Mouse (Mus musculus): ENCODE data around the gene Cd4. TPM values are rescaled to one million over a fixed set of nuclear protein-coding genes. Genes with fewer than 3 reads are reported as not detected.

Cd4 gene
- polyA plus RNA-seq, 1 experiment from 2014 or later: 0.15 TPM

DNA sequence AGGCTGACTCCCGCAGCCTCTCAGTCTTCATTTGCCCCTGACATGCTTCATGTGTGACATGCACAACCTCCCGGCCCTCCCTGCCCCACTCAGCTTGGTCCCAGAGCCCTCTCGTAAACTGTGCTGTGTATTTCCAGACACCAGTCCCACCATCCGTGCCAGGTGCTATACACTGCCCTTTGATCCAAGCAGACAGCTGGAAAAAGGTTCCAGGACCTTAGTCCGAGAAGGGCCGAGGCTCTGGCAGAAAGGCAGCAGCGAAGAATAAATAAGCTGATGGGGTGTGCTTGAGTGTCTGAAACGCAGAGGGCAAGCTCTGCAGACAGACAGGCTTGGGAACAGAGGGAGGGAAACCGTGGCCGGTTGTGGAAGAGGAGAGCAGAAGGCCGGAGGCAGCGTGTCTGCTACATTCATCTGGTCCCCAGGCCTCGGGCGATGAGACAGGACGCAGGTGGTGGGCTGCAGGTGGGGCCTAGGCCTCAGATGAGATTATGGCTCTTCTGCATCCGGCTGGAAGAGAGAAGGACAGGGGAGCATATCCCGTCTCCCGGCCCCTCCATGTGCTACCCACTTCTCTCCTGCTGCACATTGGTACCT, 22.2 kb downstream of the Cd4 start:
- H3K27me3 ChIP-seq: no peaks in the 10 kb centered on the region
- H3K4me3 ChIP-seq: no peak overlapping the region
- ATAC-seq (replicated peaks): no peak
- H3K27ac ChIP-seq (replicated peaks): no peak overlapping the region; the same call in 1 of the 2 replicates
- WGBS: 68% methylated on average over 18 of the region's 18 CpGs
- no peaks in the 10 kb centered on the region for H3K36me3 ChIP-seq
- no peak overlapping the region for H3K9ac ChIP-seq (replicated peaks)
- H3K9me3 ChIP-seq: no peaks in the 10 kb centered on the region
- H3K4me2 ChIP-seq (replicated peaks): no peak overlapping the region
- peaks cover 40% of the 10 kb centered on the region for H3K4me1 ChIP-seq

DNA sequence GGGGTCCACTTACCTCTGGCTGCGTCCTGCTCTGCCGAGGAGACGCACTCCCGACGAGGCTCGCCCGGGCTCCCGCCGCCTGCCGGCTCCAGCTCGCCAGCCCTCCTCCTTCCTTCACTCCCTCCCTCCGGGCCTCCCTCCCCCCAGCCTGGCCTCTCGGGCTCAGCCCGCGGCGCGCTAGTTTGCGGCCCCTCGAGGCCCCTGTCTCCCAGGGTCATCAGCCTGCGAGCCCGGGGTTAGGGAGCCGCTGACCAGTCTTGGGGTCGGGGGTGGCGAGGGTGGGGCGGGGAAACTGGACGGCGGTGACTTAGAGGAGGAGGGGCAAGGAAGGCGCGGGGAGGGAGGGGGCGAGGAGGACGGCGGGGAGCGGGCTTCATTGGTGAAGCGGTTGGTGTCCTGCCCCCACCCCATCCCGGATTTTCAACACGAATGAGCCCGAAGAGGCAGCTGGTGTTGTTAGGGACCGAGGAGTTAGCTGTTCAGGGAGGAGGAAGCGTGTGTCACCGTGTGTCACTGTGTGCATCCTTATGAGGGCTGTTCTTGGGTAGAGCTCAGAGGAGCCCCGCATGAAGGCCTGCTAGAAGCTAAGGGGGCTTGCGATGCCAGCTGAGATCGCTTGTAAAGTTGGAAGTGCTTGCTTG, 24.2 kb downstream of the Cd4 start, which contains the start of gene Gpr162:
Gene Gpr162 (minus strand): TSS at position 326 of the 641 bp plus-strand sequence.
- Histone ChIP-seq H3K9ac (replicated peaks) (peak within 1 kb of the TSS; percentile 66), H3K4me3 (peak within 1 kb of the TSS; percentile 51), H3K4me2 (replicated peaks) (peak within 1 kb of the TSS; percentile 68), H3K4me1 (peaks cover 54% of the 10 kb centered on the region), H3K27me3 (no peaks in the 10 kb centered on the region), H3K27ac (replicated peaks) (peak within 1 kb of the TSS; percentile 90), H3K36me3 (0 out of 2 replicates have a peak, but pooled peaks cover 2% of the 10 kb centered on the region), H3K9me3 (no peaks in the 10 kb centered on the region)
- WGBS: under 1% methylated on average over 39 of the region's 43 CpGs
- peak; percentile 72 for ATAC-seq (replicated peaks)

DNA sequence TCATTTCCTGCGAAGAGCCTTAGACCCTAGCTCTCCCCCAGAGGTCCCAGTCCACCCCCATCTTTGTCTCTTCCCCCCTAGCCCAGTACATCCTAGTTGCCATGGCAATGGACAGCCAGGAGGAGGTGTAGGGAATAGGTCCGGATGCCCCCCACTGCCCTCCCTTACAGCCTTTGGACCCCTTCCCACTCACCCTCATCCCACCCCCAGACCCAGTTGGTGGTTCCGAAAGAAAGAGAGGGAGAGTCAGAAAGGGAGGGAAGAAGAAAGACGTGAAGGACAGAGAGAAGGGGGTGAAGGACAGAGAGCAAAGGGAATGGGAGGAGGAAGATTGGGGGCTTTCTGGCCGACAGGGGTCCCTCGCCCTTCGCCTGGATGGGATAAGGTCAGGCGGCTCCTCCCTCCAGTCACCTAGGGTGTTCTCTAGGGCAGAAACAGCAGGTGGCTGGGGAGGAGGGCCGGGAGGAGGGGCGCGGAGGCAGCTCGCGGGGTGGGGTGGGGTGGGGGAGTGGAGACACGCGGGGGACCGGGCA, 24.8 kb downstream of the Cd4 start:
- peaks cover 60% of the 10 kb centered on the region for H3K4me1 ChIP-seq

DNA sequence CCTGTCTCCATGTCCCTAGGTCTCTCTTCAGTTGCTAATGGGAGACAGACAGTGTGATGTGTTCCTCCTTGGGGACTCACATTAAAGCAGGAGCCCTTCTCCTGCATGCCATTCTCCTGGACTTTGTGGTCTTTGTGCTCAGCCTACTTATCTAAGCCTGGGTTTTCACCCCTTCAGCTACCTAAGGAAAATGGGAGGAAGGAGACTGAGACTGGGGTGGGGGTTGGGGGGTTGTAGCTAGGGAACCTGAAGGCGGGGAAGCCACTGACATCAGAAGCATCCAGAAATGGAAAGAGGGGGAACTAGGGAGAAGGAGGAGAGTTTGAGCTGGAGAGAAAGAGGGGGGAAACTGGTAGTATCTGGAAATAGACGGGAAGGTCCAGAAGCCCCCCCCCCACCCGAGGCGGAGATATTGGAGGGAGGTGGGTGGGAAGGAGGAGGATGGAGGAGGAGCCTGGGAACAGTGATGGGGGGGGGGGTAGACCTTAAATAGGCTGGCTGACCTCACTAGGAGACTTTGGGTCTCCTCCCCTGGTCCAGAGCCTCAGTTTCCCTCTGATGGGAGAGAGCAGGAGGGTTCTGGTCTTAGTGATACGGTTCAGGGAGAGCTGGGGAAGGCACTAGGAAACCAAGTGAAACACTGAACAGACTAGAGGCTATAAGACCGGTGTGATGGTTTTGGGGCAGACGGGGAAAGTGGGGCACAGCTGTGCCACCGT, 25.5 kb downstream of the Cd4 start:
- 8% methylated on average over 8 of the region's 8 CpGs for WGBS
- Histone ChIP-seq H3K9me3 (no peaks in the 10 kb centered on the region), H3K36me3 (0 out of 2 replicates have a peak, but pooled peaks cover 3% of the 10 kb centered on the region), H3K4me2 (replicated peaks) (peak overlapping the region; percentile 68), H3K27me3 (no peaks in the 10 kb centered on the region), H3K9ac (replicated peaks) (peak overlapping the region; percentile 66), H3K4me1 (peaks cover 66% of the 10 kb centered on the region), H3K27ac (replicated peaks) (peak overlapping the region; percentile 90), H3K4me3 (peak overlapping the region; percentile 51)
- ATAC-seq (replicated peaks): no peak

More for the DNA sequence above, 24.8 kb downstream of the Cd4 start:
- 2% methylated on average over 12 of the region's 16 CpGs for WGBS
- Histone ChIP-seq H3K4me2 (replicated peaks) (peak overlapping the region; percentile 68), H3K9me3 (no peaks in the 10 kb centered on the region), H3K4me3 (peak overlapping the region; percentile 51), H3K36me3 (0 out of 2 replicates have a peak, but pooled peaks cover 3% of the 10 kb centered on the region), H3K9ac (replicated peaks) (peak overlapping the region; percentile 66), H3K27me3 (no peaks in the 10 kb centered on the region), H3K27ac (replicated peaks) (peak overlapping the region; percentile 90)
- peak; percentile 14; the same call in 1 of the 2 replicates for ATAC-seq (replicated peaks)

DNA sequence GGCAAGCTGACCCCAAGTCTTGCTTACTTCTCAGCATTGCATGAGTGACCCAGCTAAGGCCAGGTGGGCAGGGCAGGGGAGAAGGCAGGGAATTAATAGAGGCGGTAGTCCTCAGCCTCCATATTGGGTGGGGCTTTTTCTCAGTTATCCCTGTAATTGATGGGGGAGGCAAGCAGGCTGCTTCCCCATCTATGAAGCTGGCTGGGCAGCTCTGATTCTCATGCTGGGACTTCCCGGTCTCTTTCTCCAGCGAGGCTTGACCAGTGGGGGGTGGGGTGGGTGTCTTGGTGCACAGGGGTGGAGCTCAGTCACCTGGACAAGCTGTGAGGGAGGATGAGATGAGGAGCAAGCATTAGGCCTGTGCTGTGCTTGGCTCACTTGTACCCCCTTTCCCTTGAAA, 26.2 kb downstream of the Cd4 start:
- Histone ChIP-seq H3K4me1 (peaks cover 66% of the 10 kb centered on the region), H3K27me3 (no peaks in the 10 kb centered on the region), H3K36me3 (0 out of 2 replicates have a peak, but pooled peaks cover 3% of the 10 kb centered on the region), H3K9ac (replicated peaks) (0 out of 2 replicates have a peak overlapping the region, but pooled peaks have one; percentile 19), H3K9me3 (no peaks in the 10 kb centered on the region), H3K4me2 (replicated peaks) (peak overlapping the region; percentile 68), H3K4me3 (peak overlapping the region; percentile 5; the same call in 1 of the 2 replicates), H3K27ac (replicated peaks) (peak overlapping the region; percentile 90; the same call in 1 of the 2 replicates)
- 40% methylated on average over 3 of the region's 3 CpGs for WGBS
- ATAC-seq (replicated peaks): no peak

DNA sequence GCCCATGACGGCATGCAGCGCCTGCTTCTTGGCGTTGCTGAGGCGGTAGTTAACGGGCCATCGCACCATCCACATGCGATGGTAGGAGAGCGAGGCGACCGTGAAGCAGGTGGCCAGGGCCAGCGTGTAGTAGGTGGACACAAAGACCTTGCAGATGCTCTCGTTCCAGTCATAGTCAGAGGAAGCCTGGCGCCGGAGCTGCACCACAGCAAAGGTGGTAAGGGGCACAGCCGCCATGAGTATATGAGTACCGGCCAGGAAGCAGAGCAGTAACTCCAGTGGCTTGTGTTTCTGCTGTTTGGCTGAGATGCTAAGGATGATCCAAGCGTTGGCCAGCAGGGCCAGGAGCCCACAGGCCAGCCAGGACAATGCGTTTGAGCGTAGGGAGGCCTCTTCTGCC, 26.8 kb downstream of the Cd4 start:
- no peaks in the 10 kb centered on the region for H3K27me3 ChIP-seq
- no peak overlapping the region for H3K9ac ChIP-seq (replicated peaks)
- no peaks in the 10 kb centered on the region for H3K9me3 ChIP-seq
- H3K4me2 ChIP-seq (replicated peaks): peak overlapping the region; percentile 68; the same call in 1 of the 2 replicates
- H3K4me1 ChIP-seq: peaks cover 69% of the 10 kb centered on the region
- H3K36me3 ChIP-seq: 0 out of 2 replicates have a peak, but pooled peaks cover 3% of the 10 kb centered on the region
- ATAC-seq (replicated peaks): no peak
- H3K4me3 ChIP-seq: 0 out of 2 replicates have a peak overlapping the region, but pooled peaks have one; percentile 5
- no peak overlapping the region for H3K27ac ChIP-seq (replicated peaks)
- WGBS: 81% methylated on average over 19 of the region's 19 CpGs

DNA sequence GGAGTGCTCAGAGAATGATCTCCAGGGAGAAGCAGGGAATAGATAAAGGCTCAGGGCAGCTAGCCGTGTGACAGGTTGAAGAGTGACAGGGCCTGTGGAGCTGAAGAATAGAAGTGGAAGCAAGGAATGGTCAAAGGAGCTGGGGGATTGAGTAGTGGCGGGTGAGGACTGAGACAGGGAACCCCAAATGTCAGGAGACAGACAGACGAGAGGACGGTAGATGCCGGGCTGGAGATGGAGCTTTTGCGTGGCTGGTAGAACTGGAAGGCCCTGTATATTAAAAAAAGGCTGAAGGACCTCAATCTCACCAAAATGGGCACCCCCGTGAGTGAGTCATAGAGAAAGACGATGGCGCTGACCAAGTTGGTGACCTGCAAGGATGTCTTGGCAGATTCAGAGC, 27.5 kb downstream of the Cd4 start:
- Histone ChIP-seq H3K4me2 (replicated peaks) (no peak overlapping the region), H3K4me3 (no peak overlapping the region), H3K36me3 (0 out of 2 replicates have a peak, but pooled peaks cover 3% of the 10 kb centered on the region), H3K9ac (replicated peaks) (peak overlapping the region; percentile 19; the same call in 1 of the 2 replicates), H3K27me3 (no peaks in the 10 kb centered on the region), H3K9me3 (no peaks in the 10 kb centered on the region), H3K4me1 (peaks cover 75% of the 10 kb centered on the region), H3K27ac (replicated peaks) (peak overlapping the region; percentile 58; the same call in 1 of the 2 replicates)
- ATAC-seq (replicated peaks): no peak
- WGBS: 73% methylated on average over 9 of the region's 9 CpGs

DNA sequence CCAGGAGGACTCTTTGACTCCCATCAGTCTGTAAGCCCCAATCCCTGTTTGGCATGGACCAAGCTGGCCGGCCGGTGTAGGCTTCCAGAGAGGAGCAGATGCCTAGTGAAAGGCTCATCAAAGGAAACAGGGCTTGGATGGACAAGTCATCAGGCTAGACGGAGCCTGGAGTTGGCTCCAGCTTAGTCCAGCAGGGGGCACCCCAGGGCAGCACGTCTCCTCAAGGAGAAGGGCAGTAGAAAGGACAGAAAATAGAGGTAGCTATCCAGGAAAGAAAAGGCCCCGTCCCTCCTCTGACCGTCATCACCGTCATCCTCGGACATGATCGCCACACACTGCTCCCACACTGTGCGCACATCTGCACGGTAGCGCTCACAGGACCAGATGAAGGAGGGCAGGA, 28.3 kb downstream of the Cd4 start:
- no peaks in the 10 kb centered on the region for H3K9me3 ChIP-seq
- H3K4me2 ChIP-seq (replicated peaks): peak overlapping the region; percentile 21
- WGBS: 10% methylated on average over 12 of the region's 12 CpGs
- H3K4me1 ChIP-seq: peaks cover 68% of the 10 kb centered on the region
- H3K27ac ChIP-seq (replicated peaks): peak overlapping the region; percentile 58
- no peak overlapping the region; the same call in 1 of the 2 replicates for H3K4me3 ChIP-seq
- 0 out of 2 replicates have a peak, but pooled peaks cover 3% of the 10 kb centered on the region for H3K36me3 ChIP-seq
- peak overlapping the region; percentile 19; the same call in 1 of the 2 replicates for H3K9ac ChIP-seq (replicated peaks)
- ATAC-seq (replicated peaks): no peak
- no peaks in the 10 kb centered on the region for H3K27me3 ChIP-seq

DNA sequence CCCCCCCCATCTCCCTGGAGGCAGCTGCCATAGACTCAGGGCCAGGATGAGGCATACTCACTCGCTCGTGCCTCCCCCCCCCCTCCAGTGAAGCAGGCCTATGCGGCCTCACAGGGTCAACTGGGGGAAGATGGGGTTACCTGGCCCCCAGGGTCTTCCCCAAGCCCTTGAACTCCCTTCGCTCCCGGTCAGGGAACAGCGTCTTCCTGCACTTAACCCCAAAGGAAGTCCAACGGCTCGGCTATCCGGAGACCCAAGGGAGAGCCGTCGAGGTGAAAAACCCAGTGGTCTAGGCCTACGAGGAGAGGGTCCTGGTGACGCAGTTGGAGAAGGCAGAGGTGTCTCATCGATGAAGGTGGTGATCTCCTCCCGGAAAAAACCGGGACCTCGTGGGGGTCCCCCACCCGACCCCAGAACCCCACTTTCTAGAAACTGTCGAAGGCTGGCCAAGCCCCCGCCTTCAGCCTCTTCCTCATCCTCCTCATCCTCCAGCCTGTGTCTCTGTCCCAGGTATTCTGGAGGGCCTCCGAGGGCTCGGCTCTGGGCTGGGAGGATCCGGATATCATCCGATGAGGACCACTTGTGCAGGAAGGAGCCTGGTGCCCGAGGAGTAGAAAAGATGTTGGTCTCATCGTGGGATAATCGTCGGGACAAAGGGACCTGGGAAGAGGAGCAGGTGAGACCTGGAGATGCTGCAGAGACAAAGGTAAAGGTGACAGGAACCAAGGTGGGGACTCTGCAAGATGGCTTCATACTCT, 29.3 kb downstream of the Cd4 start:
- 82% methylated on average over 28 of the region's 28 CpGs for WGBS
- H3K27ac ChIP-seq (replicated peaks): no peak overlapping the region

DNA sequence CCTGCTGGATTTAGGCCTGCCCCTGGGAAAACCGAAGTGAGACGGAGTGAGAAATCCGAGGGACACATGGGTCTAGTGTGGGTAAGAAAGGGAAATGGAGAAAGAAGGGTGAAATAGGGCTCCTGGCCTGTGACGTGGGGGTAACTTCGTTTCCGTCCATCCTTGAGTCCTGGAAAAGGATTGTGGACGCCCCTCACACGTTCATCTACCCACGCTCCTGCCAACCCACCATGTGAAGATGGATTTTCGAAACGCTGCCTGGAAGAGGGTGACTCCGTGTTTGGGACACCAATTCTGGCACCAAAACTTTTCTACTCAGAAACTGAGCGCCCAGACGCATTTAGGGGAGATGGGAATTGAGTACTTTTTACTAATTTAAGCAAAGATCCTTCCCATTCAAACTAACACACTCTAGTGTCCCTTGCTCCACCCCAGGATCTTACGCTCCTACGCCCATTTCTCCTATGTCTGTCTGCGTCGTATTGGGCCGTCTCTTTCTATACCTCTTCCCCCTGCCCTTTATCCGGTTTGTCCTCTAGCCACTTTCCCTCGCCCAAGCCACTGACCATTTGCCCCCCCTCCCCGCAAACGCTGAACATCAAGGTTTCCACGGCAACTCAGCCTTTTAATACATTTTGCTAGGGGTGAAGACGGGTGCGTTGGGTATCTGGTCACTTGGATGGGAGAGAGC, 30.0 kb downstream of the Cd4 start:
- peak overlapping the region; percentile 99 for H3K27ac ChIP-seq (replicated peaks)

More for the DNA sequence above, 29.3 kb downstream of the Cd4 start:
- no peaks in the 10 kb centered on the region for H3K9me3 ChIP-seq
- H3K4me1 ChIP-seq: peaks cover 61% of the 10 kb centered on the region
- 0 out of 2 replicates have a peak, but pooled peaks cover 3% of the 10 kb centered on the region for H3K36me3 ChIP-seq
- H3K27me3 ChIP-seq: no peaks in the 10 kb centered on the region
- H3K4me3 ChIP-seq: no peak overlapping the region
- H3K9ac ChIP-seq (replicated peaks): no peak overlapping the region
- ATAC-seq (replicated peaks): no peak
- 0 out of 2 replicates have a peak overlapping the region, but pooled peaks have one; percentile 68 for H3K4me2 ChIP-seq (replicated peaks)

More for the DNA sequence above, 30.0 kb downstream of the Cd4 start:
- no peak for ATAC-seq (replicated peaks)
- H3K27me3 ChIP-seq: no peaks in the 10 kb centered on the region
- peak overlapping the region; percentile 97 for H3K9ac ChIP-seq (replicated peaks)
- H3K9me3 ChIP-seq: no peaks in the 10 kb centered on the region
- H3K4me3 ChIP-seq: peak overlapping the region; percentile 82
- H3K36me3 ChIP-seq: peaks cover 3% of the 10 kb centered on the region; the same call in 1 of the 2 replicates
- 22% methylated on average over 26 of the region's 26 CpGs for WGBS
- H3K4me1 ChIP-seq: peaks cover 57% of the 10 kb centered on the region
- H3K4me2 ChIP-seq (replicated peaks): peak overlapping the region; percentile 68

All from forebrain, embryonic 15.5 days (tissue).